11 mouse cellular contexts compared by ENCODE assay signal in genomic region chr15:87367381-87367780, GRCm38 (mm10).
DNase-seq lines count a peak whose midpoint lies in the region; ATAC-seq and TF ChIP-seq lines count a peak whose summit lies in the region.
"Had no signal": no experiment of that assay in that cellular context is flagged by ENCODE, and none has a peak within 500 bp of the region (broad histone marks: within the 10 kb centered on the region; RNA-seq: fewer than 3 reads in every experiment).

No protein-coding gene starts in this region.

- WGBS in forebrain, postnatal 0 days = 52% methylated on average over 5 of the region's 5 CpGs
- WGBS in forebrain, embryonic 10.5 days = 50% methylated on average over 5 of the region's 5 CpGs
- 42% methylated on average over 5 of the region's 5 CpGs for WGBS in liver, embryonic 11.5 days
- WGBS in limb, embryonic 10.5 days = 48% methylated on average over 5 of the region's 5 CpGs

- TF ChIP-seq CTCF in forebrain, postnatal 0 days (IDR thresholded peaks at IDR 0.05; ENCODE audit: low read depth) = peak; percentile 50

- H3K27me3 ChIP-seq in forebrain, postnatal 0 days (ENCODE audit: insufficient read depth, low read length) = no peaks in the 10 kb centered on the region
- H3K27me3 ChIP-seq in forebrain, embryonic 10.5 days (ENCODE audit: poor library complexity, severe bottlenecking) = no peaks in the 10 kb centered on the region
- no peaks in the 10 kb centered on the region for H3K27me3 ChIP-seq in liver, embryonic 11.5 days (replicated peaks; ENCODE audit: control insufficient read depth, insufficient read depth, low read length)
- H3K27me3 ChIP-seq in limb, embryonic 10.5 days (ENCODE audit: low read depth, poor library complexity, severe bottlenecking) = no peaks in the 10 kb centered on the region
- H3K27me3 ChIP-seq: liver, embryonic 15.5 days had no signal

- no peak overlapping the region for H3K27ac ChIP-seq in forebrain, postnatal 0 days (ENCODE audit: low read depth, low read length)
- H3K27ac ChIP-seq in forebrain, embryonic 10.5 days = no peak overlapping the region
- no peak overlapping the region for H3K27ac ChIP-seq in liver, embryonic 11.5 days (ENCODE audit: low read depth, low read length)
- H3K27ac ChIP-seq in limb, embryonic 10.5 days = no peak overlapping the region
- H3K27ac ChIP-seq: embryonic facial prominence, embryonic 12.5 days; liver, embryonic 15.5 days had no signal

- ATAC-seq in forebrain, postnatal 0 days = no peak
- no peak for ATAC-seq in liver, embryonic 11.5 days (replicated peaks; ENCODE audit: low FRiP score)
- ATAC-seq in erythroblast, adult 5-6 weeks (replicated peaks; ENCODE audit: low FRiP score, poor library complexity, severe bottlenecking) = no peak

- no peak for DNase-seq in forebrain, postnatal 0 days
- no peak for DNase-seq in forebrain, embryonic 10.5 days (ENCODE audit: extremely low spot score, low spot score)
- DNase-seq in liver (peak; percentile 10), ES-CJ7 (ENCODE audit: low read depth, low spot score) (peak; percentile 69)
- no peak for DNase-seq in liver, embryonic 11.5 days (ENCODE audit: low spot score)
- DNase-seq in limb, embryonic 10.5 days (ENCODE audit: low spot score) = peak; percentile 37
- DNase-seq in left cerebral cortex, adult 8-10 months (ENCODE audit: low spot score in 2 of 2) = no peak
- DNase-seq: right cerebral cortex, postnatal 14 days had no signal

- H3K4me3 ChIP-seq in forebrain, postnatal 0 days (ENCODE audit: low read depth, low read length) = no peak overlapping the region
- H3K4me3 ChIP-seq in forebrain, embryonic 10.5 days = no peak overlapping the region
- H3K4me3 ChIP-seq in liver, embryonic 11.5 days (ENCODE audit: low read depth, low read length) = no peak overlapping the region
- no peak overlapping the region for H3K4me3 ChIP-seq in limb, embryonic 10.5 days
- H3K4me3 ChIP-seq: embryonic facial prominence, embryonic 12.5 days; liver, embryonic 15.5 days had no signal

- H3K36me3 ChIP-seq in forebrain, postnatal 0 days (ENCODE audit: insufficient read depth) = no peaks in the 10 kb centered on the region
- no peaks in the 10 kb centered on the region for H3K36me3 ChIP-seq in forebrain, embryonic 10.5 days (replicated peaks)
- no peaks in the 10 kb centered on the region for H3K36me3 ChIP-seq in liver, embryonic 11.5 days (ENCODE audit: control insufficient read depth, insufficient read depth, low read length)
- no peaks in the 10 kb centered on the region for H3K36me3 ChIP-seq in limb, embryonic 10.5 days
- H3K36me3 ChIP-seq: embryonic facial prominence, embryonic 12.5 days; liver, embryonic 15.5 days had no signal

- no peaks in the 10 kb centered on the region for H3K4me1 ChIP-seq in forebrain, postnatal 0 days (ENCODE audit: insufficient read depth)
- no peaks in the 10 kb centered on the region for H3K4me1 ChIP-seq in forebrain, embryonic 10.5 days
- no peaks in the 10 kb centered on the region for H3K4me1 ChIP-seq in liver, embryonic 11.5 days (replicated peaks; ENCODE audit: control insufficient read depth, insufficient read depth, low read length)
- no peaks in the 10 kb centered on the region for H3K4me1 ChIP-seq in limb, embryonic 10.5 days
- H3K4me1 ChIP-seq: embryonic facial prominence, embryonic 12.5 days; liver, embryonic 15.5 days had no signal

- H3K4me2 ChIP-seq in forebrain, postnatal 0 days (ENCODE audit: low read depth) = no peak overlapping the region
- H3K4me2 ChIP-seq in liver, embryonic 11.5 days = no peak overlapping the region
- H3K4me2 ChIP-seq: embryonic facial prominence, embryonic 12.5 days; liver, embryonic 15.5 days had no signal

- no peak overlapping the region for H3K9ac ChIP-seq in forebrain, postnatal 0 days
- H3K9ac ChIP-seq in liver, embryonic 11.5 days (ENCODE audit: low read depth, low read length) = no peak overlapping the region
- H3K9ac ChIP-seq: embryonic facial prominence, embryonic 12.5 days; liver, embryonic 15.5 days had no signal

- no peaks in the 10 kb centered on the region for H3K9me3 ChIP-seq in forebrain, postnatal 0 days (ENCODE audit: low read length)
- H3K9me3 ChIP-seq in forebrain, embryonic 10.5 days = peaks cover 3% of the 10 kb centered on the region; the same call in 1 of the 2 replicates
- no peaks in the 10 kb centered on the region for H3K9me3 ChIP-seq in liver, embryonic 11.5 days (ENCODE audit: control insufficient read depth, low read length)
- no peaks in the 10 kb centered on the region for H3K9me3 ChIP-seq in limb, embryonic 10.5 days (replicated peaks)
- H3K9me3 ChIP-seq: embryonic facial prominence, embryonic 12.5 days had no signal

Comparison
In these comparisons a context has a peak if more than half of its experiments do, and no peak if none do; other contexts are left out.
1. DNase-seq: peak in liver (single experiment), ES-CJ7 (single experiment) and limb, embryonic 10.5 days (single experiment); none in forebrain, postnatal 0 days (single experiment), forebrain, embryonic 10.5 days (single experiment), liver, embryonic 11.5 days (single experiment) and left cerebral cortex, adult 8-10 months (0 of 2).